Mouse (Mus musculus): ENCODE measurements around the gene Olfr1465.

DNA sequence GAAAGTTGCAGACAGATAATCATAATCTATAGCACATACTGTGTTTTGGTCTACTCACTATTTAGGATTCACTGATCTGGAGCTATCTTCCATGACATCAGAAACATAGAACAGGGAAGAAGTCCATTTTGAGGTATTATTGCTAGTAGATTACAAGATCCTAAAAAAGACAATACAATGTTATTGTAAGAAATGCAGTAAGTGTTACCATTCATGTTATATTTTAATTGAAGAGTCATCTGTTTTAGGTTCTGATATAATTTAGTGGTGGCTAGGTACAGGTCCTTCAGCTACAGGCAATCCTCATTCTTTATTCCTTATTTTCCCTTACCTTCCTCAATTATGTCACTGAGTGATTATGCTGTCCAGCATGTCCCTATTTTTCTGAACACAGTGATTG lies at the start of gene Olfr1465:
- no peak for TF ChIP-seq POLR2A (IDR thresholded peaks at IDR 0.05; ENCODE audit: low read depth, low read length)
- no peak for TF ChIP-seq CTCF (conservative IDR thresholded peaks at IDR 0.05; ENCODE audit: insufficient read depth, insufficient read length, low read depth, low read length)

All from kidney, adult 2 months (tissue).